Mouse (Mus musculus) left cerebral cortex, adult 11 months (tissue): ENCODE results near the gene Gtf2f2.
"Not testable (repeated sequence)": the region's sequence is repeated elsewhere in the genome, so short reads cannot be mapped to it uniquely, and the experiment has no call there.

Source experiments
- DNase-seq: peaks from one replicate; pipeline ENCODE4 v3.0.0; 2022; ENCODE audit warnings: low spot score

Gtf2f2 gene

GRCm38 (mm10) chr14:75911968-75912367, 98.7 kb downstream of the Gtf2f2 start:
- no peak for DNase-seq

GRCm38 (mm10) chr14:75906931-75907330, 103.7 kb downstream of the Gtf2f2 start:
- no peak for DNase-seq

- no peak for DNase-seq
Measured at GRCm38 (mm10) chr14:75904972-75905371, 105.7 kb downstream of the Gtf2f2 start.

- DNase-seq: no peak
Measured at GRCm38 (mm10) chr14:75903131-75903530, 107.5 kb downstream of the Gtf2f2 start.

GRCm38 (mm10) chr14:75902013-75902412, 108.7 kb downstream of the Gtf2f2 start:
- no peak for DNase-seq

GRCm38 (mm10) chr14:75900793-75901499, 109.7 kb downstream of the Gtf2f2 start:
- DNase-seq: no peak

- peak; percentile 83 for DNase-seq
Measured at GRCm38 (mm10) chr14:75899566-75899965, 111.1 kb downstream of the Gtf2f2 start.

- peak; percentile 81 for DNase-seq
Measured at GRCm38 (mm10) chr14:75892118-75892517, 118.5 kb downstream of the Gtf2f2 start.

GRCm38 (mm10) chr14:75883873-75884272, 126.8 kb downstream of the Gtf2f2 start:
- no peak for DNase-seq

GRCm38 (mm10) chr14:75883330-75883729, 127.3 kb downstream of the Gtf2f2 start:
- DNase-seq: no peak

- no peak for DNase-seq
Measured at GRCm38 (mm10) chr14:75881856-75882255, 128.8 kb downstream of the Gtf2f2 start.

GRCm38 (mm10) chr14:75878980-75879379, 131.7 kb downstream of the Gtf2f2 start:
- DNase-seq: no peak

- no peak for DNase-seq
Measured at GRCm38 (mm10) chr14:75877297-75877696, 133.4 kb downstream of the Gtf2f2 start.

- peak; percentile 79 for DNase-seq
Measured at GRCm38 (mm10) chr14:75876320-75877043, 134.2 kb downstream of the Gtf2f2 start.

GRCm38 (mm10) chr14:75873612-75874011, 137.1 kb downstream of the Gtf2f2 start:
- DNase-seq: no peak

GRCm38 (mm10) chr14:75871750-75872149, 138.9 kb downstream of the Gtf2f2 start:
- DNase-seq: no peak

- no peak for DNase-seq
Measured at GRCm38 (mm10) chr14:75871111-75871510, 139.6 kb downstream of the Gtf2f2 start.

GRCm38 (mm10) chr14:75870631-75871030, 140.0 kb downstream of the Gtf2f2 start:
- no peak for DNase-seq

- DNase-seq: no peak
Measured at GRCm38 (mm10) chr14:75869769-75870363, 140.8 kb downstream of the Gtf2f2 start.

GRCm38 (mm10) chr14:75868028-75868427, 142.6 kb downstream of the Gtf2f2 start:
- not testable (repeated sequence) for DNase-seq

GRCm38 (mm10) chr14:75866706-75867333, 143.8 kb downstream of the Gtf2f2 start:
- no peak for DNase-seq

GRCm38 (mm10) chr14:75863549-75864409, 146.9 kb downstream of the Gtf2f2 start:
- DNase-seq: no peak
